Mouse (Mus musculus) heart, adult 18-20 months (tissue): ENCODE measurements around the gene Wdfy2. TPM values are rescaled to one million over a fixed set of nuclear protein-coding genes. Genes with fewer than 3 reads are reported as not detected.
"Not testable (repeated sequence)": the region's sequence is repeated elsewhere in the genome, so short reads cannot be mapped to it uniquely, and the experiment has no call there.

Experiments used
- DNase-seq, 2 experiments: peaks; one replicate each; pipeline ENCODE4 v3.0.0; 2021 to 2022; ENCODE audit warnings: mixed read lengths in 1 of 2
- long read RNA-seq, 2 experiments: library from polyadenylated mRNA; stranded (forward); transcript quantifications; one replicate each; pipeline ENCODE4 v2.0.0; 2021
- total RNA-seq, 2 experiments: library from RNA; stranded (reverse); gene quantifications; 2 replicates each; pipeline ENCODE4 v1.2.3; 2021

Gene Wdfy2
- 1 to 10 TPM; 6.4 to 6.9 TPM for total RNA-seq
- long read RNA-seq, experiment 1, full-length matches to known transcripts: 3 of 3 reads
- long read RNA-seq, experiment 1, partial matches to known transcripts: 0 of 3 reads
- long read RNA-seq, experiment 1, other reads (novel, unspliced or antisense): 0 of 3 reads
- long read RNA-seq, experiment 2, full-length matches to known transcripts: 1 of 2 reads
- long read RNA-seq, experiment 2, partial matches to known transcripts: 0 of 2 reads
- long read RNA-seq, experiment 2, other reads (novel, unspliced or antisense): 1 of 2 reads

DNA sequence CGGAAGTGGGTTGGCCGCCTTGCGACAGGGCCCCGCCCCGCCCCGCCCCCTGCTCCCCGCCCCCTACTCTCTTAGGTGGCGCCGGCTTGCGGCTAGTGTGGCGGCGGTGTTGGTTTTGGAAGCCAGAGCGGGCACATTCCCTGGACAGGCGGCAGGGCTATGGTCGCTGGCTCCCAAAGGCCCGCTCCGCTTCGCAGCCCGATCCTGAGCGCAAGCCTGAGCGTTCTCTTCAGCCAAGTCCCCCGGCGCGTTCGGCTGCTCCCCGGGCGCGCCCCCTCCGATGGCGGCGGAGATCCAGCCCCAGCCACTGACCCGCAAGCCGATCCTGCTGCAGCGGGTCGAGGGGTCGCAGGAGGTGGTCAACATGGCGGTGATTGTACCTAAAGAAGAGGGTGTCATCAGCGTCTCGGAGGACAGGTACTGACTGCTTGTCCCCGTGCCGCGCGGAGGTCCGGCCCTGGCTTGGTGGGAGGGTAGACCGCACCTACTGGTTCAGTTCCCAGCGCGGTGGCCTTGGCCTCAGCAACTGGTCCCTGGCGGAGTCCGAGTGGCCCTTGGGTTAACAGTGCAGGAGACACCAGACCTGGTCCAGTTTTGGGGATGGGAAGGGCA, at the start of gene Wdfy2:
Gene Wdfy2, plus strand, starts transcription at position 38 of the 612 bp plus-strand sequence.
- DNase-seq: peak; percentile 69 to 75

- no peak for DNase-seq
These were observed 48.2 kb upstream of the Wdfy2 start for GRCm38 (mm10) chr14:62789282-62789681.

DNA sequence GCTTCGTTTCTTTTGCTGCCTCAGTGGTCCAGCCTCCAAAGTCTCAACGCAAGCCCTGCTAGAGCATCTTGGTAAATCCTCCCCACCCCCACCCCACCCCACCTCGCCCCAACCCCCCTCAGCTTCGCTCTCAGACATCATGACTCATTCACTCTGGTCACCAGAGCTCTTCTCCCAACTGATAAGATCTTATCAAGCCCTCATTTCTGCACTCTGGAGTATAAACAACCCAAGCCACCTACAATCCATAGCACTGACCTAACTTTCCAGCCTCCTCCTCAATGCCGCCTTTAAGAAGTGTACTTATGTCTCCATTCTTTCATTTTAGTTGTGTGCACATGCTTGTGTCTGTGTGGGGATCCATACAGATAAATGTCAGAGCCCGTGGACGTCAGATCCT, 41.8 kb upstream of the Wdfy2 start:
- DNase-seq: no peak

- no peak for DNase-seq
These were observed 38.8 kb upstream of the Wdfy2 start for GRCm38 (mm10) chr14:62798608-62799101.

- DNase-seq: no peak
These were observed 36.7 kb upstream of the Wdfy2 start for GRCm38 (mm10) chr14:62800791-62801190.

DNA sequence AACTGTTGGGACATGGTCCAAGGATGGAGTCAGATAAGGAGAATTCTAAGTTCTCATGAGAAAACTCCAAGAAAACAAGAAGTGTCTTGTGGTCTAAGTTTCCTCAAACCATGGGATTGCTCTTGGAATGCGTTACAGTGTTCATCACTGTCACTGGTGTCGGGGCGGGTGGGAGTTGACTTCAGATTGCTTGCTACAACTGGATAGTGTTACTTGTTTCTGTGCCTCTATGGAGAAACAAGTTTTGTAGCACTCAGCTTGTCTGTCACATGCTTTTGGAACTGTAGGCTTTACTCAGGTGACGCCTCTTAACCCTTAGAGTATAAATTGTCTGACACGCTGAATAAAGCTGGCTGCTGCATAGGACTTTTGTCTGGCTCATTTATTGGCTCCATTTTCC, 34.3 kb upstream of the Wdfy2 start:
- DNase-seq: no peak

GRCm38 (mm10) chr14:62806921-62807320, 30.6 kb upstream of the Wdfy2 start:
- DNase-seq: no peak

DNA sequence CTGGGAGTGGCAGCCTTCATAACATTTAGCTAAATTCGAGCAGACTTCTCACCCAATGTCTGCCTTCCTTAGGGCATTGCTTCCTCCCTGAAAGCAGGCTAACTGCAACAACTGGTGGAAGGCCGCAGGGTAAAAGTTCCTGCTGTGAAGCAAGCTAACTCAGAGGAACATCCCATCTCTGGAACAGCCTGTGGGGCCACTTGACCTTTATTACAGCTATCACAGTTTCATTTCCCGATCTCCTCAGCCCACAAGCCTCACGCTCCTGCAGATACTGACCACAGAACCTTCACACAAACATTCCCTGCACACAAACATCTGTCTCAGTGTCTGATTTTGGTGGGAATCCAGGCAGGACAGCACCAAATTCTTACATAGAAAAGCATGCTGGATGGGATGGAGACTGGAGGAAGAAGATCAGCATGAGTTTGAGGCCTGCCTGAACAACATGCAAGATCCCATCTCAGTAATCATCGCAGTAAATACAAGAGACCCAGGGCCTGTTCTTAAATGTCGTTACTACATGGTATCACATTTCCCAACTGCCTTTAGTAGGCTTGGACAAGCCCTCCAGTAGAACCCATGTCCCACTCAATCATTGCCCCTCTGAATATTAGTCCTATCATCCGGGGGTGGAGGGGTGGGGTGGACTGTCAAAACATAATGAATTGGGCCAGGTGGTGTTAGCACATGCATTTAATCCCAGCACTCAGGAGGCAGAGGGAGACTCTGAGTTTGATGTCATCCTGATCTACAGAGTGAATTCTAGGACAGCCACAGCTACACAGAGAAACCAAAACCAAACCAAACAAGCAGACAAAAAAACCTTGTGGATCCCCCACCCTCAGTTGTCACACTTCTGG, 28.6 kb upstream of the Wdfy2 start:
- DNase-seq: peak; percentile 11 to 42

- no peak for DNase-seq
These were observed 24.7 kb upstream of the Wdfy2 start for GRCm38 (mm10) chr14:62812765-62813164.

DNA sequence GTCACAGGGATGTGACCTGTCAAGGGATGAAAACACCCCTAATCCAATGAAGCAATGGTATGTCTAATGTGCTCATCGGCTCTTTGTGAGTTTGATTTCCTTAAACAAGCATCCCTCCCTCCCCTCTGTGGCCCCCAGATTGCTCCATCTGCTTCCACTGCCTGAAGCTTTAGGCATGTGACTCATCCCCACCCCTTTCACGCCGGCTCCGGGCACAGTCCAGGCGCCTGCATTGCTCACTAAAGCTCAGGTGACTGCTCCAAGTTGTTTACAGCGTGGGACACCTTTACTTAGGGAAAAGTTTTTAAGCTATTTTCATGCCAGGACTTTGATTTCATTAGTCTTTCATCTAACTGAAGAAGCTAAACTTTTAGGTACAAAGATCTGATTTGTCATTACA, 22.9 kb upstream of the Wdfy2 start:
- no peak for DNase-seq

DNA sequence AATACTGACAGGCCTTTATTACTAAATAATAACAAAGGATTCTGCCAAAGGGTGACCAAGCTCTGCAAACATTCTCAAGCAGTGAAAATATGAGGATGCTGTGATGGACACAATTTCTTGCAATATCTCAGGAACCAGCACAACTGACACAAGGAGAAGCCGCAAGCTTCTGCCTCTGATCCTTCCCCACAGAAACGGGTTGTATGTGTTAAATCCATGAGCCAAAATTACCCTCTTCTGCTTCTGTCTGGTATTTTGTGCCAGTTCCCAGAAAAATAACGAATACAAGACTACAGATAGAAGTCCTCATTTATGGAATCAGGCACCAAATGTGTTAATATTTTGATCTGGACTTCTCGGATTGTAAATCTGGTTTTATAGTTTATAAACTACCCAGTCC, 20.7 kb upstream of the Wdfy2 start:
- no peak for DNase-seq

GRCm38 (mm10) chr14:62825575-62826332, 11.7 kb upstream of the Wdfy2 start:
- no peak for DNase-seq

DNA sequence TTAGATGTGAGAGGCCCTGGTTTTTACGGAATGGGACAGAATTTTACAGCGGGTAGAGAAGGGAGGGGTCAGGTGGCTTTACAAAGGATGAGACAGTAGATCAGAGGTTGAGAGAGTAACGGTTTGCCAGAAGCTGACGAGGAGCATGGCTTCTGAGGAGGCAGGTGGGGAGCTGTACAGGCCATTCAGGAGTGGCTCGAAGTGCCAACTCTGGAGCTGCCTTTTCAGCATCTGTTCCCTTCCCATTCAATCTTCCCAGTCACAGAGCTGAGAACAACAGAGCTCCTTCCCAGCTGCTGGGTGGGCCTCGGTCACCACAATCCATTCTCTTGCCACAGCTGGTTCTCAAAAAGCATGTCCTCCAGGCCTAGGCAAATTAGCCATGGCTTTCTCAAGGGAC, 8.2 kb upstream of the Wdfy2 start:
- DNase-seq: no peak

GRCm38 (mm10) chr14:62831691-62832275, 5.7 kb upstream of the Wdfy2 start:
- DNase-seq: no peak

DNA sequence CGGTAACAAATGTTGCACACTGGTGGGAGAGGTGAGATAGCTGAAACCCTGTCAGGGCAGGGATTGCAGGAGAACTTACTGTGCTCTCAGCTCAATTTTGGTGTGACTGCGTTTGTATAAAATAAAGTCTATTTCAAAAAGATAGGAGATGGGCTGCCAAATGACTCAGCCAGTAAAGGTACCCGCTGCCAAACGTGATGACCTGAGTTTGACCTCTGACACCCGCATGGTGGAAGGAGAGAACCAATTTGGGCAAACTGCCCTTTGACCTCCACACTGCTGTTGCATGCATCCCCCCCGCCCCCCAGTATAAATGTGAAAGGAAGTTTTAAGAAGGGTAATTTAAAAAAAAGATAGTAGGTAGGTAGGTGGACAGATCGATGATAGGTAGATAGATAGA, 4.4 kb upstream of the Wdfy2 start:
- DNase-seq: no peak

- no peak for DNase-seq
These were observed 3.9 kb upstream of the Wdfy2 start for GRCm38 (mm10) chr14:62833541-62833940.

- not testable (repeated sequence) for DNase-seq
These were observed 1.7 kb upstream of the Wdfy2 start for GRCm38 (mm10) chr14:62835737-62836136.

DNA sequence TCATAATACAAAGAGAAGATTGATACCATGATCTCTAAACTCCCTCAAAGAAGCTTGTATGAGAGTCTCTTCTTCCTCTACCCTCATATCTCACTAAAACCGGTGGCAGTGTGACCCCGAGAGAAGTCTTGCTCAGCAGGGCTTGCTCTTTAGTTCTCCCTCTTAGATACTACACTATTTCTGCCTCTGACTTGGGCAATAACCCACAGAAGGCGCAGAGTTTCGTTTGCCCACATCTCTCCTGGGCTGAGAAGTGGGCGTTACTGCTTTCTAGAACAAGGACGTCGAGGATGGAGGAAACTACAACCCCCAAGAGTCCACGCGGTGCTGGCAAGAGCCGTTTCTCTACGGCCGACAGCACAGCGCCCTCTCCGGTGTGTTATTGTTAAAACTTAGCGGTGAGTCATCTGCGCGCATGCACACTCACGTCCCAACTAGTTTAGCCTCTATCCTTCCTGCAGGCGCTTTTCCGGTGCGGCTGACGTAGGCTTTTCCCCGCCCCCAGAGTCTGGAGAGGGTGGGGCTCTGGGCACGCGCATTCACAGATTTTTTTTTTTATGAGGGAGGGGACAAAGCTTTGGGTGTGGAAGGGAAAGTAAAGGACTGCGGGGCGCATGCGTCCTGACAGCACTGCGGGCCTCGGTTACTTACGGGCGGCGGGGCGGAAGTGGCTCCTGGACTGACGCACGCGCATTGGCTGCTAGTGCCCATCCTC, 395 bp upstream of the Wdfy2 start:
- peak; percentile 97 to 99 for DNase-seq

DNA sequence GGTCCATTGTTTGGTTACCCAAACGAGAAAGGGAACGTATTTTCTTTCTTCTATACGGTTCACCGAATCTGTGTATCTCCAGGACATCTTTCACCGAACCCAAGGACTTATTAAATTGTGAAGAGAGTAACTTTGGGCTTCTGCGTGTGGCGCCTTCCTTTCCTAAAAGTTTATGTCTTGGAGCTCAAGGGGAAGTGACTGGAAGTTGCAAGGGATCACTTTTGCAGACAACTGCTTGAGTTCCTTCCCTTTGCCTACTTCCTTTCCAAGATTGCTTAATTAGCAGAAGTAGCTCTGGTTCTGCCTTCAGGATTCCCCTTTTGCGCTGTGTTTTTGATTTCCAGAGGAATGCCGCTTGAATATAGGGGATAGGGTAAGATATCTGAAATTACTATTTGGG, 858 bp downstream of the Wdfy2 start:
- peak; percentile 49 to 58 for DNase-seq

DNA sequence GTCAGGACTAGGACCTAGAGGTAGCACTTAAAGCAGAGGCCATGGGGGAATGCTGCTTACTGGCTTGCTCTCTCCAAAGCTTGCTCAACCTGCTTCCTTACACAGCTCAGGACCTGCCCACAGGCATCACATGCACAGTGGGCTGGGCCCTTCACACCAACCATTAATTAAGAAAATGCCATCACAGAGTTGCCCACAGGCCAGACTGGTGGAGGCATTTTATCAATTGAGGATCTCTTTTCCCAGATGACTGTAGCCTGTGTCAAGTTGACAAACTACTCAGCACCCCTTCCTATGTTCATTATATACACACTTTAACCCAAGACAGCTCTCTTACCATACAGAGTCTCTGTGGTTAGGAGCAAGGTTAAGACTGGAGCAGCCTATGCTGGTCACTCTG, 4.2 kb downstream of the Wdfy2 start:
- no peak for DNase-seq

GRCm38 (mm10) chr14:62842495-62842894, 5.0 kb downstream of the Wdfy2 start:
- DNase-seq: no peak
